Mouse (Mus musculus) adrenal gland, adult 18-20 months (tissue): ENCODE results near the gene Prdm16. TPM values are rescaled to one million over a fixed set of nuclear protein-coding genes. Genes with fewer than 3 reads are reported as not detected.
A peak's percentile ranks its signal among the peaks of the same experiment; 100 is the strongest.

Source experiments
- DNase-seq, 2 experiments: peaks; one replicate each; pipeline ENCODE4 v3.0.0; 2021 to 2022; ENCODE audit warnings: low spot score in 2 of 2
- total RNA-seq, 2 experiments: library from RNA; stranded (reverse); gene quantifications; 1 replicate in 1 of 2; 2 replicates in 1 of 2; pipeline ENCODE4 v1.2.3; 2021

Gene Prdm16
- total RNA-seq, 2 experiments from 2014 or later = 4.3 to 7.6 TPM

- no peak for DNase-seq
Observed at GRCm38 (mm10) chr4:154439455-154440052, 197.1 kb downstream of the Prdm16 start.

- DNase-seq = no peak
Observed at GRCm38 (mm10) chr4:154438610-154439009, 198.1 kb downstream of the Prdm16 start.

GRCm38 (mm10) chr4:154429770-154430169 is 206.9 kb downstream of the Prdm16 start:
- no peak for DNase-seq

GRCm38 (mm10) chr4:154426901-154427300 is 209.8 kb downstream of the Prdm16 start:
- no peak for DNase-seq

GRCm38 (mm10) chr4:154425284-154425683 is 211.4 kb downstream of the Prdm16 start:
- peak; percentile 21 to 24 for DNase-seq

- DNase-seq = no peak
Observed at GRCm38 (mm10) chr4:154424681-154425080, 212.0 kb downstream of the Prdm16 start.

GRCm38 (mm10) chr4:154422431-154422913 is 214.2 kb downstream of the Prdm16 start:
- no peak for DNase-seq

- DNase-seq = no peak
Observed at GRCm38 (mm10) chr4:154420749-154421148, 215.9 kb downstream of the Prdm16 start.

- DNase-seq = no peak
Observed at GRCm38 (mm10) chr4:154419766-154420165, 216.9 kb downstream of the Prdm16 start.

GRCm38 (mm10) chr4:154418993-154419392 is 217.7 kb downstream of the Prdm16 start:
- no peak for DNase-seq

- DNase-seq = no peak
Observed at GRCm38 (mm10) chr4:154418327-154418744, 218.3 kb downstream of the Prdm16 start.

GRCm38 (mm10) chr4:154416728-154417127 is 219.9 kb downstream of the Prdm16 start:
- DNase-seq = no peak

GRCm38 (mm10) chr4:154414885-154415284 is 221.8 kb downstream of the Prdm16 start:
- no peak for DNase-seq

GRCm38 (mm10) chr4:154410559-154410958 is 226.1 kb downstream of the Prdm16 start:
- DNase-seq = no peak

GRCm38 (mm10) chr4:154409841-154410240 is 226.8 kb downstream of the Prdm16 start:
- DNase-seq = no peak

- DNase-seq = no peak
Observed at GRCm38 (mm10) chr4:154409237-154409721, 227.4 kb downstream of the Prdm16 start.

GRCm38 (mm10) chr4:154402948-154403347 is 233.7 kb downstream of the Prdm16 start:
- DNase-seq = no peak

- no peak for DNase-seq
Observed at GRCm38 (mm10) chr4:154401982-154402932, 234.4 kb downstream of the Prdm16 start.

- no peak for DNase-seq
Observed at GRCm38 (mm10) chr4:154401379-154401778, 235.3 kb downstream of the Prdm16 start.

- DNase-seq = no peak
Observed at GRCm38 (mm10) chr4:154400256-154401171, 236.2 kb downstream of the Prdm16 start.

- no peak for DNase-seq
Observed at GRCm38 (mm10) chr4:154399634-154400033, 237.0 kb downstream of the Prdm16 start.
